Mouse (Mus musculus): ENCODE results near the gene Elfn1.

Gene Elfn1

GRCm38 (mm10) chr5:139907714-139908242 is at the start of gene Elfn1:
TSS of gene Elfn1 (plus strand) at chr5:139907943.
- DNase-seq: no peak

DNA sequence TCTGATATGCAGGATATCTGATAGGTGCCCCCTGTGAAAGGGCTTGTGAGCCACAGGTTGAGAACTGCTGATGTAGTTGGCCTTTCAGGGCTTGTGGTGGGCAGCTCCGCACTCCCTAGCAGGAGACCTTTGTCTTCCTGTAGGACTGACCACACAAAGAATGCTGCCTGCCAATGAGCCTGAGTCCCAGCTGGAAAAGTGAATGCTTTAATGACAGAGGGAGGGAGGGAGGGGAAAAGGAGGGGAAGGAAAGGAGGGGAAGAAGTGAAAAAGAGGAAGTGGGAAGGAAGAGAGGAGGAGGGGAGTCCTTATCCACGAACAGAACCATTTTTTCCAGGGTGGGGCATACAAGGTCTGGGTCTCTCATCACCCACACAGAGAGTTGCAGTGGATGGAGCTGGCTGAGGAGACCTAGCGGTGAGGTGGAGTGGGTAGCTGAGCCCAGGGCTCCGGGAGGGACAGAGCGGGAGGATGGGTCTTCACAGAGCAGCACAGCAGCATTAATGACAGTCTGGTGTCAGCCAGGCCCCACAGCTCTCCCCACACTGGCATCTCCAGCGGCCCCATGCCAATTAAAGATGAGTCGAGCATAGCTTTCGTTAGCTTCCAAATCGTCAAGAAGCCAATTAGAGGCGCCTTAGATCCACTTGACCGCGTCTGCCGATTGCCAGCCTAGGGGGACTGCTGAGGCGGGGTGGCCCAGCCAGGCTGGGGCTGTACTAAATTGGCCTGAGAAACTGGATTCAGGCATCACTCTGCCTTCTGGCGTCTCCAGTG is 47.2 kb upstream of the Elfn1 start:
- no peak for DNase-seq

GRCm38 (mm10) chr5:139862759-139863158 is 45.0 kb upstream of the Elfn1 start:
- DNase-seq: no peak

GRCm38 (mm10) chr5:139870886-139871285 is 36.9 kb upstream of the Elfn1 start:
- DNase-seq: no peak

DNA sequence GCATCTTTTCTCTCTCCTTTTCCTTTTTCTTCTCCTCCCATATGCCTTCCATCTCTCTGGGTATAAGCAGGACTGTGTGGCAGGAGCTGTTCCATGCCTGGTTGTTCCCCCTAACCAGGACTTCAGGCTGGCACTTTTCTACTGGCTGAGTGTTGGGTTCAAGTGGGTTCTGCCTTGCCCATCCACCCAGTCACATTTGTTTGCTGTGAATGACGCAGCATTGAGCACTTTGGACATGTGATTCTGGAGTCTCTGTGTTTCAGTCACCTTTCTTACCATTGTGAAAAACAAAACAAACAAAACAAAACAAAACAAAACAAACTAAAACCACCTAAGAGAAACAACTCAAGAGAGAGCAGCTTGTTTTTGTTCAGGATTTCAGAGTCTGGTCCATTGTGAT is 36.2 kb upstream of the Elfn1 start:
- DNase-seq: no peak

GRCm38 (mm10) chr5:139877563-139877962 is 30.2 kb upstream of the Elfn1 start:
- DNase-seq: no peak

- no peak for DNase-seq
These were observed 28.0 kb upstream of the Elfn1 start for GRCm38 (mm10) chr5:139879694-139880093.

DNA sequence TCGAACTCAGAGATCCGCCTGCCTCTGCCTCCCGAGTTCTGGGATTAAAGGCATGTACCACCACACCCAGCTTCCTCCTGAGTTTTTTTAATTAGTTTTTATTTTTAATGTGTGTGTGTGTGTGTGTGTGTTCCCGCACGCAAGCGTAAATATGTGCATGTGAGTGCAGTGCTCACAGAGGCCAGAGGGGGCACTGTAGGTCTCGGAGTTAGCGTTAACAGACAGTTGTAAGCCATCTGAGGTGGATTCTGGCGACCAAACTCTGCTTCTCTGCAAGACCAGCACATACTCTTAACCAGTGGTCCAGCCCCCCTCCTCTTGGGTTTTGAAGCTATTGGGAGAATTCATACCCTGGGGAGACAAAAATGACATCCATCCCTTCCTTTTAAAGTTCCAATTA is 26.6 kb upstream of the Elfn1 start:
- DNase-seq: no peak

- DNase-seq: no peak
These were observed 19.1 kb upstream of the Elfn1 start for GRCm38 (mm10) chr5:139888624-139889023.

DNA sequence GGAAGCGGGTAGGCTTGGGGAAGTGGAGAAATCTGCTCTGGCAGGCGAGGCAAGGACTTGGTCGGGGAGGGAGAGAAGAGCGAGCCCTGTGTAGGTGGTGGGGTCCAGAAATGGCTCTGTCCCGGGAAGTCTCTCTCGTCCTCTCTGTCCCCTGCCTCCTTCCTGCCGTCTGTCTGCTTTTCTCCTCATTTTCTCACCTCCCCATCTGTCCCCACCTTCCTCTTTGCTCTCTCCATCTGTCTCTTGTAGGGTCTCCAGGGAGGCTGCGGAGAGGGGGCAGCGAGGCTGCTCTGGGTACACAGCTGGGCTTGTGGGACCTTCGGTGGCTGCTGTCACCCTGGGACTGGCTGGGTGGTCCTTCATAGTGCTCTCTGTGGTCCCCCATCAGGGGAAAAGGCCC is 18.4 kb upstream of the Elfn1 start:
- DNase-seq: no peak

DNA sequence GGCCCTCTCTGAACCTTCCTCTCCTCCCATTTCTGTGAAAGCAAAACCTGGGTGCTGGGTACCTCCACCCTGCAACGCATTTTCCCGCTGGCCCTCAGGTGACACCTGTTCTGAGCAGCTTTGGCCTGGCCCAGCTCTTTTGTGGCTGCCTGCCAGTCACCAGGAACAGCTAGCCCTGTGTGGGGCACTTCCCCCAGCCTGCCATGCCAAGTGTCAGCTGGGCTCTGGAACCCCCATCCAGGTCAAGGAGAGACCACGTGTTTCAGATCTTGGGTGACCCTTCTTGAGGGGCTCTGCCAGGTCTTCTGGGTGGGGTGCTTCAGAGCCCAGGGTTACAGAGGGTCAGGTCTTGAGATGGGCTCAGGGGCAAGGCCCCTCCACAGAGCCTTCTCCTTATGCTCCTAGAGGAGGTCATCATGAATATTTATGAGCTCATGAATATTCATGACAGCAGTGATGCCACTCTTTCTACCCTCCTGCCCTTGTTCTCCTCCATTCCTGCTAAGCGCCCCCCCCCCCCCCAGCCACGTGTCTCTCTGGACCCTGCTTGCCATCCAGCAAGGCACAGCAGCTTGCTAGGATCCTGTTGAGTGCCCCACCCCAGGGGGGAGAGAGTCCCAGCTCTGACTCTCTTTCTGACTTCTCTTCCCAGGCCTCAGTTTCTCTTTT is 15.3 kb upstream of the Elfn1 start:
- no peak for DNase-seq

GRCm38 (mm10) chr5:139892995-139893345 is 14.8 kb upstream of the Elfn1 start:
- DNase-seq: no peak

DNA sequence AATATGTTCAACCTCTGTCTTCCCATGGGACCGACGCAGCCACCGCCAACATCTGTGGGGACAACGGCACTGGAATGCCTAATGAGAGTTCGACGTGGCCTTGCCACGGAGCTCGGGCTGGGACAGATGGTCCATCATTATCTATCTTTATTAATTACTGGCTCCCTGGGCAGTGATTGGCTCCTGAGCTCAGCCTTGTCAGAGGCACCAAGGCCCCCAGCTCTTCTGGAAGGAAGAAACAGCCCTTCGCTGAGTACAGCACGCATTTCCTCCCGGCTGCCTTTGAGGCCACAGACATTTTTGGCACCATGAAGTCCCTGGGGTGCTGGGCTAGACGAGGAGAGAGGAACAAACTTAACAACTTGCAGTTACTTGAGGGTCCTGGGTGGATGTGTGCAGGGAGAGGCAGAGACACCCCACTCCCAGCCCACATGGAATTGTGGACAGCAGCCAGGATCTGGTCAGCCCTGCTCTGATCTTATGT is 13.7 kb upstream of the Elfn1 start:
- no peak for DNase-seq

DNA sequence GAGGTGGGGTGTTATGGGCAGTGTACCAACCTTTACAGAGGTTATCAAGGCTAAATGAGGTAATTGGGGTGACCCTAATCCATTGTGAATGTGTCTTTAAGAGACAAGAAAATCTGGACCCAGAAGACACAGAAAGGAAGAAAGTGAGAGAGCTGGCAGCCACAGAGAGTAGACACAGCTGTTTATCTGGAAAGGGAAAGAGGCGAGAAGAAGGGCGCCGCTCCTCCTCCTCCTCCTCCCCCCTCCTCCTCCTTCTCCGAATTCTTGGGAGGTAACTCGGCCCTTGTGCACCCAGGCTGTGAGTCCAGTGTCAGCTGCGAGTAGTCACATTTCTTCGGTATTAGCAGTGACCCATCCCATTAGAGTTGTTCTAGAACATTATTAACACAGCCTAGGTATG is 8.7 kb upstream of the Elfn1 start:
- no peak for DNase-seq

DNA sequence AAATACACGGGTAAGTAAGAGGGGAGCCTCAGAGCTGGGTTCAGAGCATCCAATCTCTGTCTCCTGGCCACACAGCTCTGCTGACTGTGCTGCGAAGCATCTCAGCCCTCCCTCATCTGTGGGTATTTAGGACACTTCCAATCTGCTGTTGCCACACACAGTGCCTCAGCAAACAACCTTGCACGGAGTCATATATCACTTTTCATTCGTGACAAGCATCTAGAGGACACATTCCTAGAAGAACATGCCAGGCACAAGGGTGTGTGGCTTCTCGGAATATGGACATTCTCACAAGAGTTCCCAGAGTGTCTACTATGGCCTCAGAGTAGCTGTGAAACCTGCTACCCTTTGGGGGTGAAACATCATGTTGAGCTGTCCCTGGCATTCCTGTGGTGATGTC is 2.6 kb upstream of the Elfn1 start:
- no peak for DNase-seq

DNA sequence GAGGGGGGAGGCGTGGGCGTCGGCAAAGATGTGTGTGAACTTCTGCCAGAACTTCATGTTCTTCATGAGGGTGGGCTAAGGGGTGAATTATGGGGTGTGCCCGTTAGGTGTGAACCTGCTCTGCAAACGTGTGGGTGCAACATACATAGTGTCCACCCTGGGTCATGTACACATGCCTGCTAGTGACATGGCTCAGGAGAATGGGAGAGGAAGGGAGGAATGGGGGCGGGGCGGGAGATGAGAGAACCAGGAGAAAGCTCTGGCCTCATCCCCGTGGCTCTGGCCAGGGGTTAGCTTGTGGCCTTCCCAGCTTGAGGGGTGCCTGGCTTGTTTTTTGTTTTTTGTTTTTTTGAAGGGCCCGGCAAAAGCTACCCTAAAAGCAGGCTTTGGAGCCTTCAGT is 1.2 kb upstream of the Elfn1 start:
- no peak for DNase-seq

- DNase-seq: no peak
These were observed 502 bp upstream of the Elfn1 start for GRCm38 (mm10) chr5:139907241-139907640.

GRCm38 (mm10) chr5:139908243-139908810 is 584 bp downstream of the Elfn1 start:
- no peak for DNase-seq

DNA sequence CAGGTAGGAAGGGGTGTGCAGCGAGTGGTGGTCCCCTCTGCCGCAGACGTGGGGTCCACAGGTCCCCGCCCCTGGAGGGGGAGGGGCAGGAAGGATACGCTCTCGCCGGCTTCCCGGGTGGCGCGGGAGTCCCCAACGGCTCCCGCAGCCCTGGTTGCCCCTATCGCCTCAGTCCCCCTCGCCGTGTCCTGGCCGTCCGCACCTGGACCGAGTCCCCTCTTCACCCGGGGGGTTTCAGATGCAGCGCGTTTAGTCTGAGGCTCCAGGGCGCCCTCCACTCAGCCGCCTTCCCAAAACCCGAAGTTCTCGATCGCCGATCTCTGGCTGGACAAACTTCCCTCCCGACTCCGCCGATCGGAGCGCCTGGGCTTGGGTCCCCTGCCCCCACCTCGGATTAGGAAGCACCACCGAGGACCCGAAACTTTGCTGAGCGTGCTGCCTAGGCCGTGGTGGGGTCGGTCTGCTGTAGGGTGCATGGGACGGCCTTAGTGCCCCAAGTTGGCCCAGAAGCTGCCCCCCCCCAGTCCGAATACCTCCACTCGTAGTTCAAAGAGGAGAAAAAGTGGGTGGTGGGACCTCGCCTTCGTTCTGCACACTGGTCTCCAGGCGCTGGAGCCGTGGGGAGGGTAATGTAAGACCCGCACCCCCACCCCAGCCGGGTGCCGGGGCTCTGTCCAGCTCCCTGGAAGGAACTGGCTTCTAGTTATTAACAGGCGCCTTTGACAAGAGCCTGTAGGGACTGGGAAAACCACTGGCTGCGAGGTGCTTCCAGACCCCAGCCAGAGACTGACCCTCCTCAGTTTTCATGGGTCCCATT is 1.3 kb downstream of the Elfn1 start:
- DNase-seq: no peak

DNA sequence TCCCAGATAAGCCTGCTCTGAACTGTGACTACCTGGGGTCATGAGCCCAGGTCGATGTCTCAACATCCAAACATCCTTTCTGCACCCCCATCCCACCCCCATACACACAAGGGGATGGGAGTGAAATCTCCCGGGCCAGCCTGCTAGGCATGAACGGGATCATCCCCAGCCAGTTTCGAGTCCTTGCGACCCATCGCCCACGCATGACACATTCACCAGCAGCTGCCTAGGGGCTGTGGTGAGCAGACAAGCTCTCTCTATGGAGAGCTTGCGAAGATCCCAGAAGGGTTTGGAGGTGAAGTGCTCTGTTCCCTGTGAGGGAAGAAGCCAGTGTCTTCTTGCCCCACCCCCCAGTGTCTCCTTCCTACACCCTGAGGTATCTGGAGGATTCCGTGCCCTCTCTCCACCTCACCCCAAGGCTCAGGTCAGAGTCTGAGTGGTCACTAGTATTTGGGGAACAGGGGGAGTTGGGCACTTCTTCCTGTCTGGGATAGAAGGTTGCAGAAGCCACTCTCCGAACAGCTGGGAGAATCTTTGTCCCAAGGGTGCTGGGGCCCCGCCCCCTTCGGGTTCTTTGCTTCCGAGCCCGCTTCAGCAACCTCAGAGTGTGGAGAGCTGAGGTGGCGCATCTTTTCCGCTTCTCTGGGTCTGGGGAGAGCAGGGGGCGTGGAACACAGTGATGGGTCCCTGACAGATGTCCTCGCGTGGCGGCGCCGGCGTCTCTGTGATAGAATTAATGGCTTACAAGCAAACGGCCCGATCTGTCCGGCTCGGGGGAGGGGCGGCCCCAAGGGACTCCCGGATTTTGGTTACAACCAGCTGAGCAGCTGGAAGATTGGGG is 2.2 kb downstream of the Elfn1 start:
- DNase-seq: no peak

DNA sequence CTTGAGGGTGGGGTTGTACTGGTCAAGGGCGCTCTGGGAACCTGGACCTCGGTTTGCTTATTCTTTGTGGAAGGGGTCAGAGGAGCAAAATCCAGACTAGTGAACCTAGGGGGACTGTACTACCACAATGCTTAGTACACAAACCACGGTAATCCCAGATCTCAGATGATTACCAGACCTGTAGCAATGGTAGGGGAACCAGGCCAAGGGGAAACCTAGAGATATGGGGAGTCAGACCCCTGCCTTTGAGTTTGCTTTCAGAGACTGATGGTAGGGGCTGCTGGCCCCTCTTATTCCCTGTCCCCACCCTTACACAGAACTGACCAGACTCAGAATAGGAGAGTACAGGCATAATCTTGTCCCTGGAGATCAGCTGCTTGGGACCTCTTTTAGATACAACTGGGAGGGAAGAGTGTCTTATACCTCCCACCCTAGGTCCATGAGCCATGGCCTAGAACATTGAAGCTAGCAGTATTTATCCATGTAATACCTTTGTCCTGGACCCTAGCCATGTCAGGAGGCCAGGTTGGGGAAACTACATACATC is 3.1 kb downstream of the Elfn1 start:
- no peak for DNase-seq

- DNase-seq: no peak
These were observed 3.8 kb downstream of the Elfn1 start for GRCm38 (mm10) chr5:139911506-139911905.

All from cerebellum, adult 11-12 months (tissue).